Mouse (Mus musculus) liver, embryonic 11.5 days (tissue): ENCODE data around the gene Zfp566. TPM values are rescaled to one million over a fixed set of nuclear protein-coding genes. Genes with fewer than 3 reads are reported as not detected.

ENCODE experiments used
- ATAC-seq: fragments of 200-750 bp; cut with Nextera tagmentation; replicated peaks from 2 replicates; pipeline ENCODE4 v1.8.0; 2017; ENCODE audit warnings: moderate number of reproducible peaks, mild to moderate bottlenecking, moderate TSS enrichment, moderate library complexity; ENCODE audit not compliant: low FRiP score
- DNase-seq: peaks from one replicate; pipeline ENCODE4 v3.0.0-alpha.2; 2017; ENCODE audit warnings: low spot score
- H3K27ac ChIP-seq: fragments of 300-500 bp; sonication (generic); 2 replicates; pipeline ENCODE4 v1.5.1; 2014; ENCODE audit warnings: mild to moderate bottlenecking, low read depth, low read length, control low read depth
- H3K27me3 ChIP-seq: fragments of 300-500 bp; sonication (generic); replicated peaks from 2 replicates; pipeline ENCODE4 v1.6.1; 2014; ENCODE audit warnings: low read length, mixed read lengths; ENCODE audit not compliant: control insufficient read depth, insufficient read depth
- H3K36me3 ChIP-seq: fragments of 300-500 bp; sonication (generic); 2 replicates; pipeline ENCODE4 v1.6.1; 2014; ENCODE audit warnings: mild to moderate bottlenecking, low read length, moderate library complexity, mixed read lengths; ENCODE audit not compliant: control insufficient read depth, insufficient read depth
- H3K4me1 ChIP-seq: fragments of 300-500 bp; sonication (generic); replicated peaks from 2 replicates; pipeline ENCODE4 v1.6.1; 2014; ENCODE audit warnings: low read length, mixed read lengths; ENCODE audit not compliant: control insufficient read depth, insufficient read depth
- H3K4me2 ChIP-seq: fragments of 300-500 bp; sonication (generic); 2 replicates; pipeline ENCODE4 v1.6.1; 2014; ENCODE audit warnings: mild to moderate bottlenecking, control low read depth, moderate library complexity
- H3K4me3 ChIP-seq: fragments of 300-500 bp; sonication (generic); 2 replicates; pipeline ENCODE4 v1.5.1; 2014; ENCODE audit warnings: low read depth, low read length, control low read depth
- H3K9ac ChIP-seq: fragments of 300-500 bp; sonication (generic); 2 replicates; pipeline ENCODE4 v1.6.1; 2014; ENCODE audit warnings: low read depth, low read length, control low read depth
- H3K9me3 ChIP-seq: fragments of 300-500 bp; sonication (generic); 2 replicates; pipeline ENCODE4 v1.6.1; 2016; ENCODE audit warnings: low read length, inconsistent platforms, mixed read lengths; ENCODE audit not compliant: control insufficient read depth
- WGBS: fragments of 180-500 bp; shearing (Covaris S2); extraction: QIAGEN DNeasy Blood & Tissue Kit; methylation state at CpG from one replicate; pipeline ENCODE4 v1.1.7; 2014; 5-methylcytosine and 5-hydroxymethylcytosine counted together
- polyA plus RNA-seq: library from polyadenylated mRNA; unstranded; fragments of >200 nt; fragmentation: Nextera tagmentation; extraction: Ambion mirVana; gene quantifications from 2 replicates; pipeline ENCODE4 v1.2.1, GENCODE M21; 2014

Zfp566 gene
- polyA plus RNA-seq, 1 experiment from 2014 or later = 7.6 TPM

DNA sequence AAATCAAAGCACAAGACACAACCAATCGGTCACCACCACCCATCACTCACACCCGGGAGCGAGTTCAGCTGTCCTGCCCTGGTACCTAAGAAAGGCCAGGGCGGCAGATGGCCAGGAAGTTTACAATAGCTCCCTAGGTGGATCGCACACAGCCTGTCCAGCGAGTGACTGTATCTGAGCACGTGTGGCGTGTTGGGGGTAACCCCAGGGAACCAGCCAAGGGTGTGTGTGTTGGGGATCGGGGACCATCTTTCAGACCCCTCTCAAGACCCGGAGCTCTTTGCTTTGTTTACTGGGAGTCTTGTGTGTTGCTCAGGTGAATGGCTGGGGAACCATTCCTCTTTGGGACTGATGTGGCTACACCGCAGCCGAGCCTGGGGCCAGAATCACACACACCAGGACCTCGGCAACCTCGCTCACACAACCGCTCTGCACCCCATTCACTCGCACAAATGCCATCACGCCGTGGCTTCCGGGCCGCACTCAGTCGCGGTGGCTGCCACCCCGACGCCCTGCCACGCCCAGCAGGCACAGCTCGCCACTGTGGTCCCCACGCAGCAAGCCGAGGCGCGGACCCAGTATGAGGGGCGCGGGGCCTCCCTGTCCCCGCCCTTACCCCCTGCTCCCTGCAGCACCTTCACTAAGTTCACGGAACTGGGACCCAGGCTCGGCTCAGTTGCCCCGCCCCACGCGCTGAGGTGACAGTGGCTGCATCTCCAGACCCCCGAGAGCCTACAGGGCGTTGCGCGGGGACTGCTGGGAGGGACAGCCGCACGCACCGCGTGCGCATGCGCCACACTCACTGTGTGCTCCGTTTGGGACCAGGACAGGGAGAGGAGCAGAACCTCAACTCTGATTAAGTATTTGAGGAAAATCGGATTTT lies 17.9 kb downstream of the Zfp566 start, which contains the start of gene Zfp82:
Gene Zfp82 (minus strand): TSS at position 755 of the 883 bp plus-strand sequence.
- peak within 1 kb of the TSS; percentile 85 for H3K4me3 ChIP-seq
- H3K27me3 ChIP-seq = no peaks in the 10 kb centered on the region
- peak within 1 kb of the TSS; percentile 98 for H3K4me2 ChIP-seq
- no peaks in the 10 kb centered on the region for H3K4me1 ChIP-seq
- DNase-seq (peak; percentile 83), ATAC-seq (peak; percentile 94)
- H3K9me3 ChIP-seq = no peaks in the 10 kb centered on the region
- peak within 1 kb of the TSS; percentile 57; the same call in 1 of the 2 replicates for H3K27ac ChIP-seq
- H3K36me3 ChIP-seq = peaks cover 8% of the 10 kb centered on the region
- under 1% methylated on average over 50 of the region's 50 CpGs for WGBS
- peak within 1 kb of the TSS; percentile 80 for H3K9ac ChIP-seq

DNA sequence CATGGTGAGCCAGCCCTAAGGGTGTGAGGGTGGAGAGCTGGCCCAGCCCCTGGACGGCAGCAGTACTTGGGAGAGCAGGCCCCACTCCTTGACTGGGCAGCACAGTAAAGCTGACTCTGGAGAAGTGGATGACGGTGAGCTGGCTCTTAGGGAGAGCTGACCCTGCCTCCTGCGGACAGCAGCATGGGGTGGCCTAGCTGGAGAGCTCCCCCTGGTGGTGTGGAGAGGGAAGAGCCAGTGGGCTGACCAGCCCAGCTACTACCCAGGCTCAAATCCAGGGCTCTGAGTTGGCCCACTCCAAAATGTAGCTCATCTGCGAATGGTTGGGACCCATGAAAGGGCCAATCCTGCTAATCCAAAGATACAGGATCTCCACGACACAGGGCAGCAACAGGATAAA lies 25.7 kb downstream of the Zfp566 start:
- Histone ChIP-seq H3K9ac (no peak overlapping the region), H3K9me3 (no peaks in the 10 kb centered on the region), H3K4me3 (no peak overlapping the region), H3K27ac (no peak overlapping the region), H3K27me3 (no peaks in the 10 kb centered on the region), H3K4me1 (no peaks in the 10 kb centered on the region), H3K36me3 (peaks cover 18% of the 10 kb centered on the region), H3K4me2 (no peak overlapping the region)
- no peak for ATAC-seq
- DNase-seq = no peak
- 81% methylated on average over 5 of the region's 5 CpGs for WGBS

- Histone ChIP-seq H3K9me3 (no peaks in the 10 kb centered on the region), H3K27me3 (no peaks in the 10 kb centered on the region), H3K9ac (no peak overlapping the region), H3K4me2 (no peak overlapping the region), H3K4me1 (no peaks in the 10 kb centered on the region), H3K36me3 (peaks cover 17% of the 10 kb centered on the region), H3K27ac (no peak overlapping the region), H3K4me3 (no peak overlapping the region)
- DNase-seq = no peak
- 82% methylated on average over 5 of the region's 5 CpGs for WGBS
- no peak for ATAC-seq
Measured at GRCm38 (mm10) chr7:30062478-30062877, 27.8 kb downstream of the Zfp566 start.

DNA sequence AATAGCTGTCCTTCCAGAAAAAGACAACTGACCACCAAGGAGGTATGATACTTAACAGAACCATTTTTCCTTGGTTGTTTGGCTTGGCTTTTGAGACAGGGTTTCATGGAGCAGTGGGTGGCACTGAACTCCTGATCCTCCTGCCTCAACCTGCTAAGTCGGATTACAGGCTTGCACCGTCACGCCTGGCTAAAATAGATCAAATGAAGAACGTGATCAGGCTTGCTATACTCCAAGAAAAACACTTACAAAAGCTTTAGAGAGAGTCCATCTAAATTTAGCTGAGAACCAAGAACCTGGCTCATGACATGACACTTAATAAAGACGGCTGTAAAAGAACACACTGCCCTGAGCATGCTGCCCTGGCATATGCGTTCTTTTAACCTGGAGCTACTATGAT lies 30.0 kb downstream of the Zfp566 start:
- H3K9me3 ChIP-seq = no peaks in the 10 kb centered on the region
- 91% methylated on average over 6 of the region's 6 CpGs for WGBS
- H3K4me3 ChIP-seq = no peak overlapping the region
- H3K36me3 ChIP-seq = peaks cover 30% of the 10 kb centered on the region
- H3K4me1 ChIP-seq = no peaks in the 10 kb centered on the region
- no peak for DNase-seq
- ATAC-seq = no peak
- no peaks in the 10 kb centered on the region for H3K27me3 ChIP-seq
- no peak overlapping the region for H3K4me2 ChIP-seq
- no peak overlapping the region for H3K27ac ChIP-seq
- no peak overlapping the region for H3K9ac ChIP-seq

DNA sequence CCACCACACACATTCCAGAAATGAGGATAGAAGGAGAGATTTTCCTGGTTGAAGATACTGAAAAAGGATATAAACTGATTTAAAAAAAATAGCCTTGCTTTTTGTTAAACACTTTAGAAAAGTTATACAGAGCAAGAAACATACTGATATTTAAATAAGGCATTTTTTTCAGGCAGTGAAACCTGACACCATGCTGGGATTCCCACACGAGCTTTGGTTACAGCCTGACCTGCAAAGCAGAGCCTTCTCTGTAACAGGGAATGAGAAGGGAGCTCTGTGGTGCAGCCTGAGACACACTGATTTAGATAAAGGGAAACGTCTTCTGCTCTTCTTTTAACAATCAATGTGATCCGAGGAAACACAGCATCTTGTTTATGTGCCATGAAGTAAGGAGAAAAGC lies 36.7 kb downstream of the Zfp566 start:
- Histone ChIP-seq H3K36me3 (peaks cover 15% of the 10 kb centered on the region), H3K9ac (no peak overlapping the region), H3K27me3 (no peaks in the 10 kb centered on the region), H3K27ac (no peak overlapping the region), H3K4me2 (no peak overlapping the region), H3K4me3 (no peak overlapping the region), H3K4me1 (peaks cover 4% of the 10 kb centered on the region), H3K9me3 (no peaks in the 10 kb centered on the region)
- WGBS = 13% methylated on average over 3 of the region's 3 CpGs
- ATAC-seq (no peak), DNase-seq (no peak)

DNA sequence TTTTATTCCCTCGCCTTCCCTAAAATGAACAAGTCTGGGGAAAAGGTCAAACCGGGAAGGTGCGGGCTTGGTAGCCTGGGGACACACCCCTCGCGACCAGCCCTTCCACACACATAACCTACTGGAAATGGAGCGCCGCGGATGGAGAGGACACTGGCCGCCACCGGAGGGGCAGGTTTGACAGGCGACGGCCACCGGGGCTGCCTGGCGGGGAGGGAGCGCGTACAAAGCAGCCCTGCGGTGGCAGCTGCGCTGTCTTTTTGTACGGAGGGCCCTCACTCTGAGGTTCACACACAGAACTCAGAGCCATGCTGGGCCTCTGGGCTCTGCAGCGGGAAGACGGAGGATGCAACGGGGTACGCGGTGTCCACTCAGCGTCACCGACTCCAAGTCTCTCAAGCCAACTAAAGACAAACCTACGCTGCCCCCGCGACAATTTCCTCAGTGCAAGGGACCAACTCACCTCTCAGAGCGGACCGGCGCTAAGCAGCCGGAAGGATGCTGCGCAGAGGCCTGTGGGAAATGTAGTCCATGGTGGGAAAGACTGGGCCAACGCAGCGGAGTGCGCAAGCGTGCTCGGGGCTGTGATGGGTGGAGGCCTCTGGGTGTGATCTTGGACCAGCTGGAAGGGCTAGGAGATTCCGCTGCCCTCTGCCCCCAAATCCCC lies 39.3 kb downstream of the Zfp566 start, which contains the start of gene Zfp14:
Gene Zfp14 (minus strand): TSS at position 499 of the 667 bp plus-strand sequence.
- Histone ChIP-seq H3K36me3 (peaks cover 3% of the 10 kb centered on the region; the same call in 1 of the 2 replicates), H3K27ac (no peak within 1 kb of the TSS), H3K4me3 (peak within 1 kb of the TSS; percentile 58), H3K9ac (peak within 1 kb of the TSS; percentile 63), H3K27me3 (no peaks in the 10 kb centered on the region), H3K4me1 (peaks cover 4% of the 10 kb centered on the region), H3K9me3 (no peaks in the 10 kb centered on the region), H3K4me2 (peak within 1 kb of the TSS; percentile 78)
- DNase-seq (peak; percentile 83), ATAC-seq (peak; percentile 99)
- under 1% methylated on average over 40 of the region's 40 CpGs for WGBS

- no peak for DNase-seq
Measured at GRCm38 (mm10) chr7:30048126-30048525, 42.2 kb downstream of the Zfp566 start.

DNA sequence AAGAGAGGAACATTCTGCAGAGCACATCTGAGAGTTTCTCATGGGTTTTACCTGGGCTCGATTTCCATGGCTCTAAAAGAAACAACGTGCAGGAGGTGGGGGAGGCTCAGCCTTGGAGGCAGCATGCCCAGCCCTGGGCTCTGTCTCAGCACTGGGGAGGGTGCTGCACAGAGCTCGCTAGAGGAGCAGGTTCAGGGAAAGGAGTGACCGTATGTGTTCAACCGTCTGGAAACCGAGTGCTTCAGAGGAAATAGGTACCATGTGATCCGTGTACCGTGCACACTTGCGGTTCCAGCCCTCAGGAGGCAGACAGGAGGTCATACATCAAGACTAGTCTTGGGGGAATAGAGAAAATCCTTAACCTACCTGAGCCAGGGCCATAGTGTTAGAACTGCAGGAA lies 46.0 kb downstream of the Zfp566 start:
- ATAC-seq (no peak), DNase-seq (no peak)
- Histone ChIP-seq H3K4me3 (no peak overlapping the region), H3K27ac (no peak overlapping the region), H3K27me3 (no peaks in the 10 kb centered on the region), H3K9ac (no peak overlapping the region), H3K4me2 (no peak overlapping the region), H3K36me3 (no peaks in the 10 kb centered on the region), H3K9me3 (no peaks in the 10 kb centered on the region), H3K4me1 (no peaks in the 10 kb centered on the region)
- 65% methylated on average over 9 of the region's 9 CpGs for WGBS

More at GRCm38 (mm10) chr7:30048126-30048525, 42.2 kb downstream of the Zfp566 start:
- Histone ChIP-seq H3K4me2 (no peak overlapping the region), H3K27me3 (no peaks in the 10 kb centered on the region), H3K9me3 (no peaks in the 10 kb centered on the region), H3K4me1 (peaks cover 4% of the 10 kb centered on the region), H3K4me3 (no peak overlapping the region), H3K36me3 (no peaks in the 10 kb centered on the region), H3K9ac (no peak overlapping the region), H3K27ac (no peak overlapping the region)
- ATAC-seq = no peak
- 83% methylated on average over 4 of the region's 4 CpGs for WGBS
